Mouse (Mus musculus): ENCODE data around the gene Prokr1. TPM values are rescaled to one million over a fixed set of nuclear protein-coding genes. Genes with fewer than 3 reads are reported as not detected.
"Not testable (repeated sequence)": the region's sequence is repeated elsewhere in the genome, so short reads cannot be mapped to it uniquely, and the experiment has no call there.

The Prokr1 gene
- under 1 TPM; 0.50 to 0.63 TPM for total RNA-seq (2021)
- long read RNA-seq, experiment 1, result 0 reads
- long read RNA-seq, experiment 2, result 0 reads

- intact Hi-C loops (cut with DNase I), result no loop called here
- DNase-seq, result peak; percentile 54 to 55
These were observed at the start of gene Prokr1 for GRCm38 (mm10) chr6:87590394-87591281. Gene Prokr1 (minus strand): TSS chr6:87590743.

GRCm38 (mm10) chr6:87638134-87638660, 47.7 kb upstream of the Prokr1 start:
- intact Hi-C loops (cut with DNase I), result no loop called here
- no peak for DNase-seq

- intact Hi-C loops (cut with DNase I), result no loop called here
- no peak for DNase-seq
These were observed 41.6 kb upstream of the Prokr1 start for GRCm38 (mm10) chr6:87632176-87632575.

GRCm38 (mm10) chr6:87628936-87629335, 38.4 kb upstream of the Prokr1 start:
- intact Hi-C loops (cut with DNase I); DNase-seq: not testable (repeated sequence)

GRCm38 (mm10) chr6:87623151-87623550, 32.6 kb upstream of the Prokr1 start:
- no peak for DNase-seq
- intact Hi-C loops (cut with DNase I), result no loop called here

- peak; percentile 21 to 47 for DNase-seq
These were observed 30.7 kb upstream of the Prokr1 start for GRCm38 (mm10) chr6:87621281-87621680.

GRCm38 (mm10) chr6:87618021-87618420, 27.5 kb upstream of the Prokr1 start:
- intact Hi-C loops (cut with DNase I), result no loop called here
- no peak for DNase-seq

More at GRCm38 (mm10) chr6:87621281-87621680, 30.7 kb upstream of the Prokr1 start:
- intact Hi-C loops (cut with DNase I), result no loop called here

GRCm38 (mm10) chr6:87615696-87616083, 25.1 kb upstream of the Prokr1 start:
- intact Hi-C loops (cut with DNase I), result loop anchor here (2.0 kb wide), 1 partner anchor 55 kb away; no protein-coding TSS in a partner anchor
- no peak for DNase-seq

- intact Hi-C loops (cut with DNase I), result no loop called here
- DNase-seq, result peak; percentile 55 to 71
These were observed 24.5 kb upstream of the Prokr1 start for GRCm38 (mm10) chr6:87614794-87615695.

- DNase-seq, result peak; percentile 44 to 80
- intact Hi-C loops (cut with DNase I), result no loop called here
These were observed 9.3 kb upstream of the Prokr1 start for GRCm38 (mm10) chr6:87599825-87600224.

- peak in 1 of 2 experiments; percentile 9 for DNase-seq
- intact Hi-C loops (cut with DNase I), result no loop called here
These were observed 6.7 kb upstream of the Prokr1 start for GRCm38 (mm10) chr6:87597116-87597833.

GRCm38 (mm10) chr6:87594188-87594587, 3.6 kb upstream of the Prokr1 start:
- intact Hi-C loops (cut with DNase I), result no loop called here
- no peak for DNase-seq

- DNase-seq, result no peak
- intact Hi-C loops (cut with DNase I), result no loop called here
These were observed 687 bp downstream of the Prokr1 start for GRCm38 (mm10) chr6:87589718-87590393.

GRCm38 (mm10) chr6:87583991-87584390, 6.6 kb downstream of the Prokr1 start:
- intact Hi-C loops (cut with DNase I), result no loop called here
- no peak for DNase-seq

GRCm38 (mm10) chr6:87583183-87583611, 7.3 kb downstream of the Prokr1 start:
- intact Hi-C loops (cut with DNase I), result no loop called here

GRCm38 (mm10) chr6:87582456-87582855, 8.1 kb downstream of the Prokr1 start:
- DNase-seq, result peak in 1 of 2 experiments; percentile 63

More at GRCm38 (mm10) chr6:87583183-87583611, 7.3 kb downstream of the Prokr1 start:
- DNase-seq, result no peak

GRCm38 (mm10) chr6:87581581-87581980, 9.0 kb downstream of the Prokr1 start:
- DNase-seq, result no peak
- intact Hi-C loops (cut with DNase I), result no loop called here

More at GRCm38 (mm10) chr6:87582456-87582855, 8.1 kb downstream of the Prokr1 start:
- intact Hi-C loops (cut with DNase I), result no loop called here

- intact Hi-C loops (cut with DNase I), result no loop called here
- no peak for DNase-seq
These were observed 9.5 kb downstream of the Prokr1 start for GRCm38 (mm10) chr6:87581071-87581470.

GRCm38 (mm10) chr6:87578247-87578646, 12.3 kb downstream of the Prokr1 start:
- intact Hi-C loops (cut with DNase I), result loop anchor here (2.0 kb wide), 1 partner anchor 93 kb away; no protein-coding TSS in a partner anchor
- peak in 1 of 2 experiments; percentile 30 for DNase-seq

Measured in heart, postnatal 14 days (tissue).